Mouse (Mus musculus) CD4-positive, CD25-positive, alpha-beta regulatory T cell, adult 2 months (primary cell): Measurements from ENCODE around the gene Efhd2.
A peak's percentile ranks its signal among the peaks of the same experiment; 100 is the strongest.

Source experiments
- DNase-seq: peaks from one replicate; pipeline ENCODE4 v3.0.0-alpha.2; 2012; ENCODE audit warnings: low read depth, low spot score

The Efhd2 gene

GRCm38 (mm10) chr4:141874601-141875460 lies at the start of gene Efhd2:
Efhd2 (minus strand) TSS chr4:141874920.
- peak; percentile 84 for DNase-seq

DNA sequence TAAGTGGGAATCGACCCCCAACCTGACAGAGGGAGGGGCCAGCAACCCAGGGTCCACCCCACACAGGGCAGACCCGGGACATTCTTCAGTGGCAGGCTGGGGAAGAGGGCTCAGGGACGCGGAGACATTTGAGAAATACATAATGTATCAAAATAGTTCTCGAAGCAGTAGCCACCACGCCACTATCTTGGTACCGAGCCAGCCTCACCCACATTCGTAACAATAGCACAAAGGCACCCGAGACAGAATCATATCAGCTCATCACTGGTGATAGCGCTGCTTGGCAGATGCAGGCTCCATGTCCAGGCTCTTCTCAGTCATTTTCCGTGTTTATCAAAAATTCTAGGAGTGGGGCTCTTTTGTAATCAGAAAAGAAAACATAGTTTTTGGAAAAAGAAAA lies 49.2 kb upstream of the Efhd2 start:
- DNase-seq = no peak

DNA sequence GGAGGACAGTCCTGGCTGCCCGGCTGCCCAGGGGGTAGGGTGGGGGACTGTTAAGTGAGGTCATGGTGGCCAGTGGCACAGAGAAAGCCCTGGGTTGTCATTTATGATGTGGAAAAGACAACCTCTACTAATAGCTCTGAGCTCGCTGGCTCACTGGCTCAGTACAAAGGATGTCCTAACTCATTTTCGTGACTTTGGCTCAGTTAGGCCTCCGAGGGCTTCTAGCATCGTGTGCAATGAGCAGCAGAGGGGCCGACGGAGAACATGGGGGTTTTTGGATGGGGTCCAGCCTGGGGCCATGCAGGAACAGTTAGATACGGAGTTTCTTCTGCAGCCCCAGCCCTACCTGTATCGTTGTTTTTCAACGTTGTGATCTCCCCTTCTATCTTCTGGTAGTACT lies 45.7 kb upstream of the Efhd2 start:
- no peak for DNase-seq

- no peak for DNase-seq
Observed at GRCm38 (mm10) chr4:141917735-141918419, 43.2 kb upstream of the Efhd2 start.

GRCm38 (mm10) chr4:141914040-141914439 lies 39.3 kb upstream of the Efhd2 start:
- DNase-seq = no peak

DNA sequence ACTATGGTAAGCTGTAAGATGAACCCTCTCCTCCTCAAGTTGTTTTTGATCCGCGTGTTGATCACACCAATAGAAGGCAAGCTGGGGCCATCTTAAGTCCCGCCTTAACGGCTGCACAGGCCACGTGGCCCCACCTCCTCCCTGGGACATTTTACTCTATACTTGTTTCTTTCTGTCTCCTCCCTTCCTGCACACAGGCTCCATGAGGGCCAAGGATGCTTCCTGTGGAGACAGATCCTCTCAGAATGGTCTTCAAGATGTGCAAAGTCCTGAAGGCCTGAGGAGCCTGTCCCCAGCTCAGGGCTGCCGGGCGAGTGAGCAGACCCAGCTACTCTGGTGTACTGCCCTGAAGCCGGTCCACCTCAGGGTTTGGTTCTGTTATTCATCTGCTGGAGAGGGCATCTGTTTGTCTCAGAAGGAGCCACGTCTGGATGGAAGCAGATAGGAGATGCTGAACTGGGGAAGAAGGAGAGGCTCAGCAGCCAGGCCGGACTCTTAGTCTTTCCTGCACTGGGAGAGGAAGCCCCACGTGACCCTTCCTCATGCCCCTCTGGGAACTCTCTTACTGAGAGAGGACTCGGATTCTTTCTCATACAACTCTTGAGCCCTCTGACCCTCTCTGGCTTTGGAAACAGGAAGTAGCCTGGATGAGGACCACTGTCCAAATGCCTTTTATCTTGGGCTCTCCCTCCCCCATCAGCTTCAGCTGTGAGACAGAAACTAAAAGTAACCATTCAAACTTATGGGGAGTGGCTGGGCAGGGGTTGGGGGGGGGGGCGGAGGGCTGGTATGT lies 38.7 kb upstream of the Efhd2 start:
- DNase-seq = no peak

- DNase-seq = no peak
Observed at GRCm38 (mm10) chr4:141904710-141905109, 30.0 kb upstream of the Efhd2 start.

- no peak for DNase-seq
Observed at GRCm38 (mm10) chr4:141902479-141902858, 27.7 kb upstream of the Efhd2 start.

DNA sequence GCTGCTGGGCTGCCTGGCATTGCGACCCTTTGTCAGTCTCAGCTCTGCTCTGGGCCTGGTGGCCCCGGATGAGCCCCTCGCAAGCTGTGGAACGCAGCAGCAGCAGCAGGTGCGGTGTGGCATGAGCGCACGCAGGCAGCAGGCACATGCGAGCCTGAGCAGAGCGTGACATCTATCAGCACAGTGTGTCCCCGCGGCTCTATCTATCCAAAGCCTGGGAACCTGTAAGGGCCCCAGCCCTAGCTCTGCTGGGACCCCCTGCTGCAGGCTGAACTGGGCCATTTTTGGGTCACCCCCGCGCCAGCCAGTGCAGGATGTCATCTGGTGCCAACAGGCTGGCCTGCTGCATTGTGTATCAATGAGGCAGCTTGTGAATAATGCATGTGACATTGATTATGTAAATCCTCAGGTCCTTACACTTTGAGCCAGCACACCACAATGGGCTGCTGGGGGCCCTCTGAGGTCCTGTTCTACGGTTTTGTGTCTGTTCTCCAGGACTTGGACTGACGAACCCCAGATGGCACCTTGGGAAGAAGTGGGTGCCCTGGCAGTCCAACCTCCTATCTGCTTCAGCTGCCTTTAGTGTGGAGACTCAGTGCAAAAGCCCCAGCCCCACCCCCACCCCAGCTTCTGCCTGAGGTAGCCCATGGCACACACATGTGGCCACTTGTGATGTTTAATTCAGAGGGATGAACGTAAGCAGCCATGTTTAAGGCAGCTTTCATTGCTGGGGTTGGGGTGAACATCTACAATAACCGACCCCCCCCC lies 27.2 kb upstream of the Efhd2 start:
- no peak for DNase-seq

- no peak for DNase-seq
Observed at GRCm38 (mm10) chr4:141900421-141900820, 25.7 kb upstream of the Efhd2 start.

DNA sequence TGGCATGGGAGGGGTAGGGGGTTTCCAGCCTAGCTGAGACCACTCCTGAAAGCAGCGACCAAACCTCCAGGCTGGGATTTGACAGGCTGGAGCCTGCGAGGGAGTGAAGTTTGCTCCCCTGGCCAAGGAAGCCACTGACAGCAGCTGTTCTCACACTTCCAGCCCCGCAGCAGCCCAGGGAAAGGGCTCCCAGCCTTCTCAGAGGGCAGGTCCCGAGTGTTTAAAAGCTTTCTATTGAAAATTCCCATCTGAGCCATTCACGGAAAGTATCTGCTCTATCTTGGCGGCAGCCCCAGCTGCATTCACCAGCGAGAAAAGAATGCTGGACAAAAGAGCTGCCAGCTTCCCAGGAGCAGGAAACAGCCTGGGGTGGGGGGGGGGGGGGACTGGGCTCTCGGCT lies 25.2 kb upstream of the Efhd2 start:
- no peak for DNase-seq

- DNase-seq = no peak
Observed at GRCm38 (mm10) chr4:141898905-141899304, 24.2 kb upstream of the Efhd2 start.

DNA sequence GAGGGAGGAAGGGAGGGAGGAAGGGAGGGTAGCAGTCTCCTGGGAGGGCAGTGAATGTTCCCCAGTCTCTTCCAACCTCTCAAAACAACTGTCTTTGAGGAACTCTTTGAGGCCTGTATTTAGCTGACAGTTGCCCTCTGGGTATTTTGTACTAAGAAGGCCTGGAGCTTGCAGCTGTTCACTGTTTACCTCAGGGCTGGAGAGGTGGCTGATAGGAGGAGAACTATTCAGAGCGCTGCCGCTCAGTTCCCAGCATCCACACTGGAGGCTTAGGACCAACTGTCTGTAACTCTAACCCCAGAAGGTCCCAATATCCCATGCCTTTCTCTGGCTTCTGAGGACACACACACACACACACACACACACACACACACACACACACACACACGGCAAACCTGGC lies 23.1 kb upstream of the Efhd2 start:
- no peak for DNase-seq

DNA sequence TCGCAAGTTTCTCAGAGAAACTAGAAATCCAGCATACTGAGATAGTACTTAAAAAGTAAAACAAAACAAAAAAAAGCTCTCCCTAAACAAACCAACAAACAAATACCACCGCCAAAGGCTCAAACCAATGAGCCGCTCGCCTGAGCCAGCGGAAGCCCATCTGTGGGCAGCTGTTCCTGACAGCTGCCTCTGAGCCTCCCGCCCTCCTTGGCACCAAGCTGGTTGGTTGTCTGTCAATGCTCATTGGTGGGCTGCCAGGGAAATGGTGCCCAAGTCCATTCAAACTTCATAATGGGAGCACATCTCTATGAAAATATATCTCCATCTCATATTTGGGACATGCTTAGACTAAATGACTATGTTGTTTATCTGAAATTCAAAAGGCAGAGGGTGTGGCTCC lies 22.5 kb upstream of the Efhd2 start:
- no peak for DNase-seq

- no peak for DNase-seq
Observed at GRCm38 (mm10) chr4:141895772-141896171, 21.1 kb upstream of the Efhd2 start.

DNA sequence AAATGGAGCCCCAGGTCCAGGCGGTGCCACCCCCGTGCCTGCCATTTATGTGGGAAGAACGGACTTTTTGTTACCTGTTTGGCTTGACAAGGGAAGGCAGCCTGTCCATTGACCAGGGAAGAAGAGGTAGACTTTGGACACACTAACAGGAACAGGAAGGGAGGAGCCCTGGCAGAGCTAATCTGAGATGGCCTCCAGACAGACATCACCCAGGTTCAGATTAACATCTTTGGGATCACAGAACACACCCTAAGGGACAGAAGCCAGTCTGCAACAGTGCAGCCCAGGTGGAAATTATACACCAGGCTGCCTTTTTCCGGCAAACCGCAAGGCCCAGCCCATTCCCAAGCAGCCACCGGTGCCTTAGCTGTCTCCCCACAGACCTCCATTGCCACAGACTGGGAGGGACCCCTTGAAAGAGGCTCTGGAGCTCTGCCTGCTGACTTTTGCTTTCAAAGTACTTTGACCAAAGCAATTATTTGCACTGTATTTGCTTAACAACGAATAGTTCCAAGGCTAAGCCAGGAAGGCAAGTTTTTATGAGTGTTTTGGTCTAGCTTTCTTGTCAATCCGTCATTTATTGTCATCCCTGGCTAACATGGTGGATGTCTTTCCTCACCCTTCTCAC lies 18.6 kb upstream of the Efhd2 start:
- DNase-seq = no peak

- DNase-seq = no peak
Observed at GRCm38 (mm10) chr4:141886385-141886968, 11.8 kb upstream of the Efhd2 start.

DNA sequence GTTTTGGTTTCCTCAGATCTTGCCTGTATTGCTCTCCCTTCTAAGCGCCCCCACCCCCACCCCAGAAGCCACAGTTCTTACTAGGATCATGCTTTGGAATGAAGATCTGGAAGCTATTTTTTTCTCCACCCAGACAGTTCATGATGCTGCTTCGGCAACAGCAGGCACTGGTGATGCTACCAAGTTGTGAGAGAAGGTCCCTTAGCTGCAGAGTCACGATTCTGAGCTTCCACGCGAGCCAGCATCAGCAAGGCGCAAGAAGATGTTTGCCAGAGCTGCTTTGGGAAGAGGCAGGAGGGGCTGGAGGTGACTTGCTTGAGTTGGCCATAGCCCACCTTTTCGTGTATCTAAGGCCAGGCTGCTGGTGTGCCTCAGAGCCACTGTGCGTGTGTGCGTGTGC lies 10.7 kb upstream of the Efhd2 start:
- DNase-seq = no peak

DNA sequence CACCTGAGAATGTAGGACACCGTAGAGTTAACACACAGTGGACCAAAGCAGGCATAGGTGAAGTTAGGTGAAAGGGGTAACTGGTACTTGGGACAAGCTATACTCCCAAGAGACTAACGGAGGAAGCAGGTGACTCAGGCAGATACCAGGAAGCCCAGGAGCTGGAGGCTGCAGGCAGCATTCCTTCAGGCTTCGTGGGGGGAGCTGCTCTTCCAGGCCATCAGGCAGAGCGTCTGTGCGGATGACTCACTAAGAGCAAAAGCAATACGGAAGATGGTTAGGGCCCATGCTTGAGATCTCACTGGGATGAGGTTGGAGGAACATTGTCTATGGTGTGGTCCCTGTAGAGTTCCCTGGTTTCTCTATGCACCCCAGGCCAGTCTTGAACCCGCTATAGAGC lies 8.1 kb upstream of the Efhd2 start:
- DNase-seq = no peak

DNA sequence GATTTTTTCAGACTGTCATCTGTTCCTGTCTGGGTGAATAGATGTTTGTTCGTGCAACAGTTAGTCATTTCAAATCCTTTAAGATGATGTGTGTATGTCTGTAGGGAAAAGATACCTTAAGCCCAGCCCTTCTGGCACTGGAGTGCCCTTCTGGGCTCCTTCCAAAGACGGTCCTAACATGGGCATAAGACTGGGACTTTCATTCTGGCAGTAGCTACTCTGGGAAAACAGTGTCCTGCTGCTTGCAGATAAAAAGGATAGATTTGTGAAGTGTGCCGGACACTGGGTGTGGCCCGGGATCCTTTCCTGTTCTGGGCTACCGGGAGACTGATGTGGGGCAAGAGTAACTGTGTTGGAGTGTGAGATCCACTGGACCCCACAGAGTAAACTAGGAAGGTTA lies 7.2 kb upstream of the Efhd2 start:
- DNase-seq = no peak
